Mouse (Mus musculus) B cell, adult 2 months (primary cell): ENCODE data around the gene Rbm44.

Experiments
- DNase-seq, 2 experiments: peaks; one replicate each; pipeline ENCODE4 v3.0.0; 2022

The Rbm44 gene

GRCm38 (mm10) chr1:91211099-91211498 lies 66.2 kb downstream of the Rbm44 start:
- DNase-seq = peak; percentile 63 to 68

- no peak for DNase-seq
Observed at GRCm38 (mm10) chr1:91211591-91212008, 66.7 kb downstream of the Rbm44 start.

- DNase-seq = no peak
Observed at GRCm38 (mm10) chr1:91215264-91215663, 70.4 kb downstream of the Rbm44 start.

GRCm38 (mm10) chr1:91215981-91216380 lies 71.1 kb downstream of the Rbm44 start:
- peak in 1 of 2 experiments; percentile 16 for DNase-seq

- DNase-seq = peak; percentile 73 to 78
Observed at GRCm38 (mm10) chr1:91216504-91217267, 71.8 kb downstream of the Rbm44 start.

- no peak for DNase-seq
Observed at GRCm38 (mm10) chr1:91219641-91220321, 74.9 kb downstream of the Rbm44 start.

GRCm38 (mm10) chr1:91220322-91220672 lies 75.4 kb downstream of the Rbm44 start:
- peak; percentile 64 to 70 for DNase-seq
